Mouse (Mus musculus) v-Abl transformed pro-B cells (cell line): ENCODE results near the gene Fiz1.

Experiments used
- in situ Hi-C, 2 experiments: fragments of 400-800 bp; cut with MboI; formaldehyde crosslinking; loops; one replicate each; pipeline ENCODE4 v1.15.1; 2025; ENCODE audit not compliant: unreplicated experiment in 2 of 2

Fiz1 gene

DNA sequence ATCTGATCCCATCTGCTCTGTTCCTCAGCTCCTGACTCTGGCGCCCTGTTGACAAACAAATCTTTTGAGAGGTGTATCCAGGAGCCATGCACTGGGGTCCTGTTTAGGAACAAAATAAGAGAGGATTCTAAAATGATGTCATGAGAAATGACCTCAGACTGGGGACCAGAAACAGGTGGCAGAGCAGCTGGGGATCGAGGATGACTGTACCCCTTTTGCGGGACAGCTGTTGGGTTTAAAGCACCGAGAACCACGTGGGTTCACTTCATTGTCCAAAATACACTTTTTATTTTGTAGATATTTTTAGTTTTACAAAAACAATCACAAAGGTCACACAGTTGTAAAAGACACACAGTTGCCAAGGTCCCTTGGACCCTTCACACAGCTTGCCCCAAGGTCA lies 49.5 kb downstream of the Fiz1 start:
- in situ Hi-C loops, result loop anchor here in 1 of 2 experiments (5.0 to 25.0 kb wide), 2 partner anchors 32 to 322 kb away; partner anchors contain the start of gene Zfp579

- in situ Hi-C loops, result loop anchor here in 1 of 2 experiments (5.0 to 25.0 kb wide), 2 partner anchors 33 to 323 kb away; partner anchors contain the start of gene Zfp579
These were observed 50.2 kb downstream of the Fiz1 start, which contains the start of gene Sbk2 for GRCm38 (mm10) chr7:4964272-4964671. Sbk2 (minus strand) TSS chr7:4964406.

- in situ Hi-C loops, result loop anchor here in 1 of 2 experiments (5.0 to 25.0 kb wide), 2 partner anchors 34 to 324 kb away; partner anchors contain the start of gene Zfp579
These were observed 51.0 kb downstream of the Fiz1 start for GRCm38 (mm10) chr7:4963527-4963926.

DNA sequence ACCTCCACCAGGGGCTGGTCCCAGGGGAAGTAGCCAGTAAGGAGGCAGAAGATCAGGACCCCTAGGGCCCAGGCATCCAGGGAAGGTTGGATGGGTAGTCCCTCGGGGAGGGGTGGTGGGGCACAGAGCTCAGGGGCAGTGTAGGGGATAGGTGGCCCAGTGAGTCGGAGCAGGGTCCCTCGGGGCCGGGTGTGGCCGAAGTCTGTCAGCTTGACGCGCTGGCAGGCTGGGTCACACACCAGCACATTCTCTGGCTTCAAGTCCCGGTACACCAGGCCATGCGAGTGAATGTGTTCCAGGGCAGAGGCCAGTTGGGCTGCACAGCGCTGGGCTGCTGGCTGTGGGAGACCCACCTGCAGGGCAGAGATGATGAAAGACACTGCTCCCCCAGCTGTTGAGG lies 57.1 kb downstream of the Fiz1 start:
- in situ Hi-C loops, result loop anchor here in 1 of 2 experiments (25.0 kb wide), 1 partner anchor 330 kb away; no protein-coding TSS in a partner anchor
